Mouse (Mus musculus) spleen, postnatal 36 days (tissue): ENCODE results near the gene Arid1b.
A peak's percentile ranks its signal among the peaks of the same experiment; 100 is the strongest.

Experiments used
- DNase-seq, 2 experiments: peaks; one replicate each; pipeline ENCODE4 v3.0.0; 2022; ENCODE audit warnings: low spot score in 2 of 2, mixed read lengths in 1 of 2

Gene Arid1b

GRCm38 (mm10) chr17:4995561-4996051 lies 1.5 kb downstream of the Arid1b start:
- peak; percentile 77 to 82 for DNase-seq

- DNase-seq: peak; percentile 60 to 61
Observed at GRCm38 (mm10) chr17:4996121-4996813, 2.1 kb downstream of the Arid1b start.

- DNase-seq: peak; percentile 51 to 59
Observed at GRCm38 (mm10) chr17:4996814-4997549, 2.9 kb downstream of the Arid1b start.

- no peak for DNase-seq
Observed at GRCm38 (mm10) chr17:4997968-4998367, 3.8 kb downstream of the Arid1b start.

GRCm38 (mm10) chr17:4999256-4999655 lies 5.1 kb downstream of the Arid1b start:
- no peak for DNase-seq

- no peak for DNase-seq
Observed at GRCm38 (mm10) chr17:5000001-5000400, 5.9 kb downstream of the Arid1b start.

GRCm38 (mm10) chr17:5000871-5001270 lies 6.7 kb downstream of the Arid1b start:
- no peak for DNase-seq

- no peak for DNase-seq
Observed at GRCm38 (mm10) chr17:5001531-5002131, 7.5 kb downstream of the Arid1b start.

GRCm38 (mm10) chr17:5002937-5003508 lies 8.9 kb downstream of the Arid1b start:
- no peak for DNase-seq

GRCm38 (mm10) chr17:5004266-5004665 lies 10.1 kb downstream of the Arid1b start:
- DNase-seq: no peak

- DNase-seq: no peak
Observed at GRCm38 (mm10) chr17:5004706-5005105, 10.6 kb downstream of the Arid1b start.

GRCm38 (mm10) chr17:5005285-5005684 lies 11.2 kb downstream of the Arid1b start:
- no peak for DNase-seq

GRCm38 (mm10) chr17:5007156-5007658 lies 13.1 kb downstream of the Arid1b start:
- DNase-seq: peak; percentile 80 to 82

GRCm38 (mm10) chr17:5008236-5008635 lies 14.1 kb downstream of the Arid1b start:
- no peak for DNase-seq

GRCm38 (mm10) chr17:5008761-5009160 lies 14.6 kb downstream of the Arid1b start:
- no peak for DNase-seq

GRCm38 (mm10) chr17:5009526-5010260 lies 15.6 kb downstream of the Arid1b start:
- no peak for DNase-seq

GRCm38 (mm10) chr17:5010781-5011180 lies 16.6 kb downstream of the Arid1b start:
- no peak for DNase-seq

- no peak for DNase-seq
Observed at GRCm38 (mm10) chr17:5012091-5012490, 18.0 kb downstream of the Arid1b start.

GRCm38 (mm10) chr17:5012517-5012916 lies 18.4 kb downstream of the Arid1b start:
- DNase-seq: no peak

GRCm38 (mm10) chr17:5014327-5014957 lies 20.3 kb downstream of the Arid1b start:
- DNase-seq: no peak

GRCm38 (mm10) chr17:5016404-5016803 lies 22.3 kb downstream of the Arid1b start:
- no peak for DNase-seq
